Mouse (Mus musculus) C2C12 (cell line): ENCODE measurements around the gene Ctnnd2. TPM values are rescaled to one million over a fixed set of nuclear protein-coding genes. Genes with fewer than 3 reads are reported as not detected.

ENCODE experiments used
- H3K27me3 ChIP-seq: one replicate; pipeline ENCODE4 v1.6.1; 2011; ENCODE audit not compliant: control insufficient read depth, insufficient read depth, insufficient read length
- H3K36me3 ChIP-seq: one replicate; pipeline ENCODE4 v1.6.1; 2011; ENCODE audit not compliant: control insufficient read depth, insufficient read depth
- H3K4me3 ChIP-seq: one replicate; pipeline ENCODE4 v1.5.1; 2011; ENCODE audit warnings: mild to moderate bottlenecking, control low read depth; ENCODE audit not compliant: poor library complexity, insufficient read depth, severe bottlenecking
- H3K79me2 ChIP-seq: one replicate; pipeline ENCODE4 v1.6.1; 2011; ENCODE audit not compliant: control insufficient read depth, insufficient read depth
- H3K79me3 ChIP-seq: one replicate; pipeline ENCODE4 v1.6.1; 2011; ENCODE audit warnings: low read depth, control low read depth
- H3ac ChIP-seq: one replicate; pipeline ENCODE3; 2011; ENCODE audit warnings: low read depth; ENCODE audit not compliant: control insufficient read depth, insufficient read length
- CEBPB ChIP-seq: IDR thresholded peaks from one replicate; pipeline ENCODE4 v1.6.1; 2011; ENCODE audit warnings: low read depth, mild to moderate bottlenecking, control low read depth, moderate library complexity
- CTCF ChIP-seq: IDR thresholded peaks from one replicate; pipeline ENCODE4 v1.5.1; 2011; ENCODE audit not compliant: control insufficient read depth, insufficient read depth, insufficient read length
- FOSL1 ChIP-seq: IDR thresholded peaks from one replicate; pipeline ENCODE4 v1.8.0; 2011; ENCODE audit warnings: mild to moderate bottlenecking, low read length; ENCODE audit not compliant: poor library complexity, insufficient read depth, severe bottlenecking
- MAX ChIP-seq: IDR thresholded peaks from one replicate; pipeline ENCODE4 v1.6.1; 2011; ENCODE audit warnings: mild to moderate bottlenecking, control low read depth
- MYOD1 ChIP-seq: IDR thresholded peaks from one replicate; pipeline ENCODE4 v1.6.1; 2011; ENCODE audit warnings: low read depth; ENCODE audit not compliant: control insufficient read depth, insufficient read length
- MYOG ChIP-seq: IDR thresholded peaks from one replicate; pipeline ENCODE4 v1.6.1; 2011; ENCODE audit not compliant: control insufficient read depth, insufficient read length; ENCODE audit errors: extremely low read depth
- USF1 ChIP-seq: IDR thresholded peaks from one replicate; pipeline ENCODE4 v1.6.1; 2011; ENCODE audit warnings: low read depth, mild to moderate bottlenecking, control low read depth, moderate library complexity
- polyA plus RNA-seq: library from polyadenylated mRNA; unstranded; fragments of >200 nt; fragmentation: generic; extraction: Trizol; gene quantifications from one replicate; pipeline ENCODE4 v1.2.1, GENCODE M21; 2012; ENCODE audit warnings: missing spikeins

The Ctnnd2 gene
- polyA plus RNA-seq, 1 experiment = 0.07 TPM

DNA sequence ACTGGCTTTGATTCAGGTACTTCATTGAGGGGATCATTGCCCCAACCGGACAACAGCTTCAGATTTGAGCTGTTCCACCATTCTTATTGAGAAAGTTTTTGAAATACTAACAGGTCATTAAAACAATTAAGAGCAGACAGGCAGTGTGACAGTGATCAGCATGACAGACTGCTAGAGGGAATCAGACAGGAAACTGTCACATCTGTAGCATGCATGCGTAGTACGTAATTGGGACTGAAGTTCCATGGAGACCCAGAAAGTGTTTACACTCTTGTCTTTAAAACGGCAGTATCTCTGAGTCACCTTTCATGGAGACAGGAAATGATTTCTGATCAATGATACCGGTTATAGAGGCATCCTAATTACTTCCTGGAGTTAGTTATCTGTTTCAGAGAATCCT, 286.3 kb downstream of the Ctnnd2 start:
- no peaks in the 10 kb centered on the region for H3K36me3 ChIP-seq
- H3ac ChIP-seq = no peak overlapping the region
- no peaks in the 10 kb centered on the region for H3K27me3 ChIP-seq
- H3K4me3 ChIP-seq = no peak overlapping the region
- no peaks in the 10 kb centered on the region for H3K79me3 ChIP-seq
- no peak for TF ChIP-seq MYOD1
- TF ChIP-seq CEBPB = no peak
- TF ChIP-seq CTCF = no peak
- no peak for TF ChIP-seq MYOG
- TF ChIP-seq USF1 = no peak
- TF ChIP-seq MAX = no peak
- TF ChIP-seq FOSL1 = no peak
- no peaks in the 10 kb centered on the region for H3K79me2 ChIP-seq

DNA sequence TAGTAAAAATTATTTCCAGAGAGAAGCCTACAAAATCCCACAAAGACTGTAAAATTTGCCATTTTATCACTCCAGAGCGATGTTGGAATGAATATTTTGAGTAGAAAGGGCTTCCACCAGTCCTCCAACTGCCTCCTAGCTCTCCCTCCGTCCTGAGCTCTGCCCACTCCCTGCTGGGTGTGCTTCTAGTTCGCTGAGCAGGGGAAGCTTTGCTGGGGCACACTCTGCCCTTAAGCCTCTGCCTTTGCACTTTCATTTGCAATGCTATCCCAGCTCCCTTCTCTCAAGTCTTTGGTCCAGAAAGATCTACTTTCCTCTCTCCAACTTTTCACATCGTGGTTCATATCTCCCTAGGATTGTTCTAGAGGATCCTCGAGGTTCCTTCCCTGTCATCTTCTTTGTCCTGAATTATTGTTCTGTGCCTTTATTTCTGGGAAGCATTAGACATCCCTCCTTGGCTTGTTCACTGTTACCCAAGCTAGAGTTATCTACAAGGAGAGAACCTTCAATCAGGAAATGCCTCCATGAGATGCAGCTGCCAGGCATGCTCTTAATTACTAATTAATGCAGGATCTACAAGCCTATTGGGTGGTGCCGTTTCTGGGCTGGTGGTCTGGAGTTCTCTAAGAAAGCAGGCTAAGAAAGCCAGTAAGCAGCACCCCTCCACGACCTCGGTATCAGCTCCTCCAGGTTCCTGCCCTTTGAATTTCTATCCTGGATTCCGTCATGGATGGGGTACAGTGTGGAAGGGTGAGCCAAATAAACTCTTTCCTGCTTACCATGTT, 288.1 kb downstream of the Ctnnd2 start:
- TF ChIP-seq CEBPB = no peak
- no peak for TF ChIP-seq USF1
- no peak for TF ChIP-seq FOSL1
- TF ChIP-seq MAX = no peak
- Histone ChIP-seq H3K36me3 (no peaks in the 10 kb centered on the region), H3K27me3 (no peaks in the 10 kb centered on the region)

DNA sequence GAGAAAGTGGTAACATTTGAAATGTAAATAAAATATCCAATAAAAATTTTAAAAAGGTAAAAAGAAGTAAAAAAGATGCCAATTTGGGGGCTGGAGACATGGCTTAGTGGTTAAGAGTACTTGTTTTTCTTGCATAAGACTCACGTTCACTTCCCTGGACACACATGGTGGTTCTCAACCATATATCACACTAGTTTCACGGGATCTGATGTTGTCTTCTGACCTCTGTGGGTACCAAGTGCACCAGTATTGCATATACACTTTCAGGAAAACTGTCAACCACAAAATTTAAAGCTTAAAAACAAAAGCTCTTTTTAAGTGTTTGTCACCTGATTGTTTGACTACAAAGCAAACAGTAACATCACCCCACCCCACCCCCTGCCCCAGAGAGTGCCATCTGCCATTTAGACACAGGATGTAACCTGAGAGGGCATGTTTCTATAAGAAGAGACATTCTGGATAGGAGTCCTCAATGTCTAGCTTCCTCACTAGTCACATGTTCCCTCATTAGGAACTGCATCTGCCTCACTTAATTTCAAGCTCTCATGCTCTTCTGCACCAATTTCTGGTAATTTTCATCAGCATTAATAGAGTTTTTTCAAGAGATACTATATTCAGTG, 290.5 kb downstream of the Ctnnd2 start:
- no peaks in the 10 kb centered on the region for H3K79me2 ChIP-seq
- H3K4me3 ChIP-seq = no peak overlapping the region
- TF ChIP-seq MYOG = no peak
- no peak for TF ChIP-seq FOSL1
- TF ChIP-seq CEBPB = no peak
- no peak for TF ChIP-seq MAX
- H3ac ChIP-seq = no peak overlapping the region
- no peaks in the 10 kb centered on the region for H3K27me3 ChIP-seq
- H3K79me3 ChIP-seq = no peaks in the 10 kb centered on the region
- H3K36me3 ChIP-seq = no peaks in the 10 kb centered on the region

More for the DNA sequence above, 288.1 kb downstream of the Ctnnd2 start:
- H3ac ChIP-seq = no peak overlapping the region
- H3K79me3 ChIP-seq = no peaks in the 10 kb centered on the region
- no peak overlapping the region for H3K4me3 ChIP-seq
- H3K79me2 ChIP-seq = no peaks in the 10 kb centered on the region

DNA sequence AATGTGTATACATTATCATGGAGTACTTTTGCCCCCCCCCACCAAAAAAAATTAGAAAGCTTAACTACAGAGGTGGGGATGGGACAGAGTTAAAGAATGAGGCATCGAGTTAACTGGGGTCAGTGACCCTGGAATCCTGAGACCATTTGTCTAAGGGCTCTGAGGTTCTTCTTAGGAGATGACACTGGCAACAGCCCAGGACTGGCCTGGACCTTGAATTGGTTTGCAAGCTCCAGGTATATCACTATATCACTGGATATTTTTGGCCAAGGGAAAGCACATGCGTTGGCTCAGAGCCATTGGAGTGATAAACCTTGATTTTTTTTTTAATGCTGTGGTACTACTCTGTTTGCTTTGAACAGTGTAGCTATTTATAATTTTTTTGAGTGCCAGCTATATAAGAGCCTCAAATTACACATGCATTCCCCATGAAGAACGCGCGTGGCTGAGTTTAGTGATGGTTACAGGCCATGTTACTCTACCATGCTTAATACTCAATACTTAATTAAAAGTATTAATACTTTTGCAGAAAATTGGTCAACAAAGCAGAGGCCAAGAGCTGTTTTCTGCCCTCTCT, 291.2 kb downstream of the Ctnnd2 start:
- Histone ChIP-seq H3K79me3 (no peaks in the 10 kb centered on the region), H3ac (no peak overlapping the region), H3K36me3 (no peaks in the 10 kb centered on the region), H3K4me3 (no peak overlapping the region), H3K79me2 (no peaks in the 10 kb centered on the region), H3K27me3 (no peaks in the 10 kb centered on the region)
- TF ChIP-seq CTCF (no peak), MYOG (no peak), MYOD1 (no peak), FOSL1 (no peak), CEBPB (no peak), USF1 (no peak), MAX (no peak)

DNA sequence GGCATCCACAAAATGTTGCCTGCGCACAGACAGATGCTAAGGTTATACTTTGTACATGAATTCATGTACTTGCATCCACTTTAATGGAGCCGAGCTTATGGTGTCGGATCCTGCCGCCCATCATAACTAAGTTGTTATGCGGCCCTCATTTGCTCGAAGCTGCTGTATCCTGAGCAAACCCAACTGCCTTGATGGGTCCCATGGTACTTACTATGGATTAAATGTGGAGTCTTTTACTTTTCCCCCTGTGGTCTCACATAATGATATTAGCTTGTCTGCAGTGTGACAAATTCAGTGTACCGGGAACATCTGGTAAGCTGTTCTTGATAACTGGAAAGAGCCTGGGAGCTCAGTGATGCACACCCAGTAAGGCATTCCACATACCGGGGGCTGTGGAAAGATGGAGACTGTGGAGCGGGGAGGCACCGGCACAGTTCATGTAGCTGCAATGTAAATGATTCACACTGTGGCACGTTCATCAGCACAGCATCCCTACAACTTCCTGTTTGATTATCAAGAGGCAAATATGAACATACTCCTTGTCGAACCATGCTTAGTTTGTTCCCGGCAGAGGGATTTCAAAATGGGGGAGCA, 294.7 kb downstream of the Ctnnd2 start:
- no peak overlapping the region for H3K4me3 ChIP-seq
- H3K79me3 ChIP-seq = no peaks in the 10 kb centered on the region
- no peaks in the 10 kb centered on the region for H3K36me3 ChIP-seq
- H3K27me3 ChIP-seq = no peaks in the 10 kb centered on the region
- H3K79me2 ChIP-seq = no peaks in the 10 kb centered on the region
- H3ac ChIP-seq = no peak overlapping the region
- no peak for TF ChIP-seq MYOG
- TF ChIP-seq FOSL1 = no peak
- TF ChIP-seq MYOD1 = no peak
- no peak for TF ChIP-seq MAX
- TF ChIP-seq CTCF = no peak
- TF ChIP-seq CEBPB = no peak
- no peak for TF ChIP-seq USF1

DNA sequence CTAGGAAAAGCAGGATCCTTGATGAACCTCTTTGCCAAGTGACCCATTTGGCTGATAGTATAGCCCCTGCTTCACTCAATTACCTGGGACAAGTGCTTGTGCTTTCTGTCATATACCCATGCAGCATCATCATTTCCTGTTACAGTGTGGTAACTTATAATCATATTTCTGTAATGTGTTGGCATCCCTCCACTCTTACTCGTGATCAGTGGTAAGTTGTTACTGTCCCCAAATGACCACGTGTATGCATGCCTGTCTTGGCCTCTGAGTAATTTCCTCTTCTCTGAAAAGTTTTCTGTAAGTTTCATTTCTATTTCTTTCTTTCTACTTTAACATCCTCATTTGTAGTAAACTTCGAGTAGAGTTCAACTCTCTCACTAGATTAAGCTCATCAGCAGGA, 296.4 kb downstream of the Ctnnd2 start:
- Histone ChIP-seq H3K79me2 (no peaks in the 10 kb centered on the region), H3K27me3 (no peaks in the 10 kb centered on the region), H3K79me3 (no peaks in the 10 kb centered on the region), H3ac (no peak overlapping the region), H3K36me3 (no peaks in the 10 kb centered on the region), H3K4me3 (no peak overlapping the region)
- TF ChIP-seq MAX (no peak), MYOG (no peak), FOSL1 (no peak), MYOD1 (no peak), CEBPB (no peak), USF1 (no peak)
